Mouse (Mus musculus) hindbrain, embryonic 13.5 days (tissue): ENCODE results near the gene Cenpu. TPM values are rescaled to one million over a fixed set of nuclear protein-coding genes. Genes with fewer than 3 reads are reported as not detected.

Experiments
- ATAC-seq: fragments of 200-750 bp; cut with Nextera tagmentation; 2 replicates; pipeline ENCODE4 v1.8.0; 2017; ENCODE audit warnings: moderate TSS enrichment; ENCODE audit not compliant: low FRiP score
- H3K27ac ChIP-seq: fragments of 300-500 bp; sonication (generic); 2 replicates; pipeline ENCODE4 v1.5.1; 2015; ENCODE audit warnings: inconsistent platforms, mild to moderate bottlenecking, moderate library complexity
- H3K27me3 ChIP-seq: fragments of 300-500 bp; sonication (generic); 2 replicates; pipeline ENCODE4 v1.6.1; 2015; ENCODE audit warnings: mild to moderate bottlenecking, inconsistent platforms
- H3K36me3 ChIP-seq: fragments of 300-500 bp; sonication (generic); 2 replicates; pipeline ENCODE4 v1.6.1; 2015; ENCODE audit warnings: mild to moderate bottlenecking, inconsistent platforms
- H3K4me1 ChIP-seq: fragments of 300-500 bp; sonication (generic); replicated peaks from 2 replicates; pipeline ENCODE4 v1.6.1; 2015; ENCODE audit warnings: inconsistent platforms
- H3K4me2 ChIP-seq: fragments of 300-500 bp; sonication (generic); 2 replicates; pipeline ENCODE4 v1.6.1; 2015; ENCODE audit warnings: inconsistent platforms, mild to moderate bottlenecking, moderate library complexity
- H3K4me3 ChIP-seq: fragments of 300-500 bp; sonication (generic); 2 replicates; pipeline ENCODE4 v1.5.1; 2015; ENCODE audit warnings: mild to moderate bottlenecking, inconsistent platforms
- H3K9ac ChIP-seq: fragments of 300-500 bp; sonication (generic); 2 replicates; pipeline ENCODE4 v1.6.1; 2015; ENCODE audit warnings: mild to moderate bottlenecking, inconsistent platforms
- H3K9me3 ChIP-seq: fragments of 300-500 bp; sonication (generic); 2 replicates; pipeline ENCODE4 v1.6.1; 2016; ENCODE audit warnings: inconsistent platforms
- WGBS: fragments of 180-500 bp; shearing (Covaris S2); methylation state at CpG from one replicate; pipeline ENCODE4 v1.1.7; 2015; 5-methylcytosine and 5-hydroxymethylcytosine counted together
- polyA plus RNA-seq: library from polyadenylated mRNA; unstranded; fragments of >200 nt; fragmentation: Nextera tagmentation; extraction: Ambion mirVana; gene quantifications from 2 replicates; pipeline ENCODE4 v1.2.1, GENCODE M21; 2015

Gene Cenpu
- polyA plus RNA-seq, 1 experiment from 2014 or later = 7.2 TPM

DNA sequence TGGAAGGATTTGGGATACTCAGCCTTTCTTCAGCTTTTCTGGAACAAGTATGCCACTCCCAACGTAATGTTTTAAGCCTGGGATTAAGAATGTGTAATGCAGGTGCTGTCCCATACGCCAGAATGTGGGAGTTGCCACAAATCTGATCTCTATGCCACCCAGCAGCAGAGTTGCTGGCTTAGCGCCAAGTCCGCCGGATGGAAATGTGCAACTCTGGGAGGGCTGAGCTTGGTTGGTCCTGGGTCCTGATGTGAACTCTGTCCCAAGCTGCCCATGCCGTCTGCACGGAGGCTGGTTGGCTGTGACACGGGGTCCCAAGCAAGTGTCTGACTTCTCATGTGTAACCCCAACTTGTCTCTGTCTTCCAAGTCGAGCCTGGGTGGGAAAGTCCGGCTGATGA lies 25.0 kb upstream of the Cenpu start:
- H3K4me1 ChIP-seq = 0 out of 2 replicates have a peak, but pooled peaks cover 4% of the 10 kb centered on the region
- no peak overlapping the region for H3K27ac ChIP-seq
- no peaks in the 10 kb centered on the region for H3K9me3 ChIP-seq
- WGBS = 76% methylated on average over 10 of the region's 10 CpGs
- no peaks in the 10 kb centered on the region for H3K27me3 ChIP-seq
- no peak overlapping the region for H3K4me3 ChIP-seq
- peaks cover 18% of the 10 kb centered on the region for H3K36me3 ChIP-seq
- no peak for ATAC-seq
- H3K4me2 ChIP-seq = no peak overlapping the region
- H3K9ac ChIP-seq = no peak overlapping the region

DNA sequence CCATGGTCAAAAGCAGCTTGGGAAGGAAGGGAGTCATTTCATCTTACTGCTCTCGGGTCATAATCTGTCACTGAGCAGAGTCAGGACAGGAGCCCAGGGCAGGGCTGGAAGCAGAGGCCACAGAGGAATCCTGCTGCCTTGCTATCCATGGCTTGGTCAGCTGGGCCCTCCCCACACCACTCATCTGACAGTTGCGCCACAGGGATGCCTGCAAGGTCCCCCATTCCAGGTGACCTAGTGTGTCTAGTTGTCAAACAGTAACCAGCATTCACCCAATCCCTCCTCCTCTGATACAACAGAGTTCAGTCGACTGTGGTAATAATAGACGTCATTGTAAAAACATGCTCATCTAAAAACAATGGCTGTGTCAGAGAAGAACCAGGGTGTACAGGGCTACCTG lies 22.3 kb upstream of the Cenpu start:
- Histone ChIP-seq H3K9ac (no peak overlapping the region), H3K9me3 (no peaks in the 10 kb centered on the region), H3K4me3 (no peak overlapping the region), H3K27ac (no peak overlapping the region), H3K4me1 (0 out of 2 replicates have a peak, but pooled peaks cover 4% of the 10 kb centered on the region), H3K36me3 (peaks cover 19% of the 10 kb centered on the region), H3K27me3 (no peaks in the 10 kb centered on the region), H3K4me2 (no peak overlapping the region)
- no peak for ATAC-seq
- WGBS = 81% methylated on average over 4 of the region's 4 CpGs

DNA sequence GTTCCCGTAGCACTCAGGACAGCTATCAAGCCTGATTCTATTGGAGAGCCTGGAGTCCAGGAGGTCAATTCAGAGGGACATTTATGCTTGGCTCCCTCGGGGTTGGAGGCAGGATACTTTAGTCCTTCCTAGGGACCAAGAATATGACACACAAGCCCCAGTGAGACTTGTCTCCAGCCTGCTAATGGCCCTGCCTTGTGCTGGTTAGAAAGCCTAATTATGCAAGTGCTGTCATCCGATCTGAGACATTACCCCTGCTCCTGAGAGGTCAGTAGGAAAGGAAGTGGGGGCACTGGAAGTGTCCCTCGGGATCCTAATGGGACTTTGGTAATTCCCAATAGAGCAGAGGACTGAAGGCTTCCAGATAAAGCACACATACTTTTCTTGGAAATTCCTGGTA lies 21.3 kb upstream of the Cenpu start:
- Histone ChIP-seq H3K27me3 (no peaks in the 10 kb centered on the region), H3K4me3 (no peak overlapping the region), H3K9me3 (no peaks in the 10 kb centered on the region), H3K36me3 (peaks cover 27% of the 10 kb centered on the region), H3K4me2 (no peak overlapping the region), H3K4me1 (0 out of 2 replicates have a peak, but pooled peaks cover 4% of the 10 kb centered on the region), H3K9ac (no peak overlapping the region), H3K27ac (no peak overlapping the region)
- ATAC-seq = no peak
- whole genome bisulfite sequencing = 52% methylated on average over 4 of the region's 4 CpGs

DNA sequence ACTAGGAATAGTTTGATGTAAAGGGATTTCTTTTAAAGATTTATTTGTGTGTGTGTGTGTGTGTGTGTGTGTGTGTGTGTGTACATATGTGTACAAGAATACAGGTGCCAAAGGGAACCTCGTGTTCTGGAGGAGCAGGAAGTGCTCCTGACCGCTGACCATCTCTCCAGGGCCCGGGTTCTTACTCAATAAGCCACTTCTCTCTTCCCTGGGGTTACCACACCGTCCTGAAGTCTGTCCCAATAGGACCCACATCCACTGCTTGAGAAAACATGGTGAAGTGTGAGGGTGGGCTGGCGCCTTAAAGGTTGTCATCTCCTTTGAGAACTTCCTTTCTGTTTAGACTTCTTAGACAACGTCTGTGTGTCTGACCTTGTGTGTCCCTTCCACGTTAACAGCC lies 17.9 kb upstream of the Cenpu start:
- Histone ChIP-seq H3K4me1 (no peaks in the 10 kb centered on the region), H3K4me3 (no peak overlapping the region), H3K9me3 (no peaks in the 10 kb centered on the region), H3K4me2 (no peak overlapping the region), H3K27ac (no peak overlapping the region), H3K9ac (no peak overlapping the region), H3K36me3 (peaks cover 30% of the 10 kb centered on the region), H3K27me3 (no peaks in the 10 kb centered on the region)
- no peak for ATAC-seq
- 87% methylated on average over 7 of the region's 7 CpGs for WGBS

DNA sequence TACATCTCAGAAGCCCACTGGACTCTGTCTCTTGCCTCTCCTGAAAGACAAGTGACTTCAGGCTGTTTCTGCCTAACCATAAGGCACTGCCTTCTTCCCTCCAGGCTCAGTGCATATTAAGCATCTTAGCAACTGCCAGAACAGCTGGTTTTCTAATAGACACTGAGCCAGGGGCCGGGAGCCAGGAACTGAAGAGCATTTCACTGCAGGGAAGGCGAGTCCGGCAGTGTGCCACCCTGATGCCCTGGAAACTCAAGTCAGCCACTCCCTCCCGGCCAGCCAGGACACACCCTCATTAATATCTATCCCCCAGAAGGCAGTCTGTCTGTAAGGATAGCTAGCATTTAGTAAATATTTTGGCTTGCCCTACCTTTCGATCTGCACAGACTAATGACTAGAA lies 12.1 kb upstream of the Cenpu start:
- H3K36me3 ChIP-seq = peaks cover 11% of the 10 kb centered on the region
- no peak overlapping the region for H3K27ac ChIP-seq
- no peaks in the 10 kb centered on the region for H3K9me3 ChIP-seq
- no peaks in the 10 kb centered on the region for H3K27me3 ChIP-seq
- WGBS = 61% methylated on average over 5 of the region's 5 CpGs
- peak; percentile 65; the same call in 1 of the 2 replicates for ATAC-seq
- no peak overlapping the region for H3K4me3 ChIP-seq
- no peak overlapping the region for H3K4me2 ChIP-seq
- H3K9ac ChIP-seq = no peak overlapping the region
- 0 out of 2 replicates have a peak, but pooled peaks cover 4% of the 10 kb centered on the region for H3K4me1 ChIP-seq

DNA sequence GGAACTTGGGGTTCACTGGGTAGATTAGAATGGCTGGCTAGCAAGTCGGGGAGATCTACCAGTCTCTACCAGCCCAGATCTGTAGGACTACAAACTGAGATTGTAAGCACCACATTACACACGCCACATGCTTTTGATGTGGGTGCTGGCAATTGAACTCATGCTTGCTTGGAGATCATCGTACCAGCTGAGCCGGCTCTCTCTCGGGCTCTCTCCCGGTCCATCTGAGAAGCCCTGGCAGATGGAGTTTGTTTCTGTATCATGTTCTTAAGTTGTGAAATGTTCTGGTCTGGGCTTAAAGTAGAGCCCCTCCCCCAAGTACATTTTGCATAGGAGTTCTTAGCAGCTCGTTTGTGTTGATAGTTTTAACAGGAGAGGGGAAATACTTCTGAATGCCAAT lies 8.6 kb upstream of the Cenpu start:
- no peak overlapping the region for H3K27ac ChIP-seq
- ATAC-seq = no peak
- 76% methylated on average over 7 of the region's 7 CpGs for WGBS

DNA sequence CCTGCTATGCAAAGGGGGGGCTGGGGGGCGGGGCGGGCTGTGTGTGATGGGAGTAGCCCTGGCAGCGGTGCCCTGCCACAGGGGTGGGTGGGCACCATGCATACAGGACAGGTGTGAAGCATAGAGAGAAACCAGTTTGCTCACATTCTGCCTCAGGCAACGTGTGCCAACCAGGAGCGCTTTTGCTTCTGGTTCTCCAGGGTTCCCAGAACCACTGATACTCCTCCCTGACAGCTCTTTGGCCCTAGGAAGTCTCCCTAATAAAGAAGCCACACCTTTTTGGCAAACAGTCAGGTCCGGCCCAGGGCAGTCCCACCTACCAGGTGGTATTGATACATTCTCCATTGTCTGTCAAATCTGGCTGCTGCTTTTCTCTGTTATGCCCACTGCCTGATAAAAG lies 8.2 kb upstream of the Cenpu start:
- no peaks in the 10 kb centered on the region for H3K27me3 ChIP-seq
- no peaks in the 10 kb centered on the region for H3K9me3 ChIP-seq
- no peak for ATAC-seq
- H3K4me3 ChIP-seq = no peak overlapping the region
- WGBS = 70% methylated on average over 6 of the region's 6 CpGs
- H3K36me3 ChIP-seq = no peaks in the 10 kb centered on the region
- no peak overlapping the region for H3K4me2 ChIP-seq
- H3K9ac ChIP-seq = no peak overlapping the region
- no peak overlapping the region for H3K27ac ChIP-seq
- H3K4me1 ChIP-seq = 0 out of 2 replicates have a peak, but pooled peaks cover 4% of the 10 kb centered on the region

More for the DNA sequence above, 8.6 kb upstream of the Cenpu start:
- Histone ChIP-seq H3K27me3 (no peaks in the 10 kb centered on the region), H3K4me3 (no peak overlapping the region), H3K4me2 (no peak overlapping the region), H3K4me1 (0 out of 2 replicates have a peak, but pooled peaks cover 4% of the 10 kb centered on the region), H3K36me3 (no peaks in the 10 kb centered on the region), H3K9me3 (no peaks in the 10 kb centered on the region), H3K9ac (no peak overlapping the region)

DNA sequence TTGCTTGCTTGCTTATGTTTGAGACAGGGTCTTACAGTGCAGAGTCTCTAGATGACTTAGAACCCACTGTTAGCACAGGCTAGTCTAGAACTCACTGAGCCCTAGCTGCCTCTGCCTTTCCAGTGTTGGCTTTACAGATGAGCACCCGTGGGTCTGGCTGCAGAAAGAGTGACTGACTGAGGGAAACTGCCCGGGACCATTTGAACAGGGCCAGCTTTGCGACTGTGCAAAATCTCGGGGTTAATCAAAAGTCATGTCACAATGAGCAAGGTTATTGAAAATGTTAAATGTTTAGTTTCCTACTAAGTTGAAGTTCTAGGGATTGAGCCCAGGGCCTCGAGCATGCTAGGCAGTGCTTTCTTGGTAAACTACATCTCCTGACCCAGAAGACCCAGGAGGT lies 6.0 kb upstream of the Cenpu start:
- ATAC-seq = no peak
- H3K4me2 ChIP-seq = no peak overlapping the region
- H3K27ac ChIP-seq = no peak overlapping the region
- no peaks in the 10 kb centered on the region for H3K9me3 ChIP-seq
- WGBS = 91% methylated on average over 5 of the region's 5 CpGs
- H3K9ac ChIP-seq = no peak overlapping the region
- no peaks in the 10 kb centered on the region for H3K36me3 ChIP-seq
- H3K4me1 ChIP-seq = no peaks in the 10 kb centered on the region; the same call in 1 of the 2 replicates
- H3K4me3 ChIP-seq = no peak overlapping the region
- H3K27me3 ChIP-seq = no peaks in the 10 kb centered on the region

DNA sequence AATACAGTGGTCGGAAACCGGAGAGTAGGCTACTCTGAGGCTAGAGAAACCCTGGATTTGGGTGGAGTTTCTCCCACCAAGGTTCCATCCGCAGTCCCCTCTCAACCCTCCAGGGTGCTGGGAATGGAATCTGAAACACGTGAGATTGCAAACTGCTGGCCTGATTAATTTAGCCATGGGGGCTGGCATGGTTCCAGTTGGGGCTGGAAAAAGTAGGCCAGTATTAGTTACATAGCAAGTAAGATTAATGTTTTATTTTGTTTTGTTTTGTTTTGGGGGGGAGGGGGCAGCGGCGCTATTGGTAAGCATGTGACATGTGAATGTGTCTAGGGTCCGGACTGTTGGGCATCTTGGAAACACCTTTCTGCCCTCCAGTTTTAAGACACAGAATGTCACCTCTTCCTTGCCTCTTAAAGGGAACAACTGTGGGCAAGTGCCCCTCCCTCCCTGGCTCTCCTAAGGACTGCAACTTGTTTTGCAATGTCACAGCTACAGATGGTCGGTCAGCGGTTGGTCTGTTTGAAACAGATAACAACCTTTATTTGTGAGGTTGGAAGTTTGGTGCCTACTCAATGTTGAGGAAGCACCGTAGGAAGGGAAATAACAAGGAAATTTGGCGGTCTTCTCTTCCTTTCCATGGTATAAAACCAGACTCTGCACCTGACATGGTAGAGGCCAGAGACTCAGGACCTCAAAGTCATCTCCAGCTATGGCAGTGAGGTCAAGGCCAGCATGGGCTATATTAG lies 5.2 kb upstream of the Cenpu start:
- H3K27ac ChIP-seq = no peak overlapping the region
- no peak overlapping the region for H3K4me2 ChIP-seq
- WGBS = 80% methylated on average over 11 of the region's 11 CpGs
- H3K4me3 ChIP-seq = no peak overlapping the region
- no peaks in the 10 kb centered on the region for H3K9me3 ChIP-seq
- no peaks in the 10 kb centered on the region for H3K27me3 ChIP-seq
- no peaks in the 10 kb centered on the region for H3K36me3 ChIP-seq
- ATAC-seq = no peak
- H3K9ac ChIP-seq = no peak overlapping the region
- H3K4me1 ChIP-seq = peaks cover 3% of the 10 kb centered on the region; the same call in 1 of the 2 replicates

DNA sequence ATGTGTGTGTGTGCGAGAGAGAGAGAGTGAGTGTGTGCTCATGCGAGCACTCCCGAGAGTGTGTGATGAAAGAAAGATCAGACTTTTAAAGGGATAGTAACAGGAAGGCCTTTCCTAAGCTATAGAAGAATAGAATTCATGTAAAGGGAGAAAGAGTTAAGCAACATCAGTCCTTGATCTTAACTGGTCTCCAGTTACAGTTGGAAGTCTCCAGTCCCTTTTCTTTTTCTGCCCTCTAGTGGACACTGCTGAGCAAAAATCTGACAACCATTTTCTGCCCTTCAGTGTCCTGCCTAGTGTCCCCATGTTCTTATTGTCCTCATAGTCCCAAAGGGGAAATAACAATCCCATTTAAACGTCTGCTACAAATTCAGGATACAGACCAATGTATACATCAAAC lies 4.6 kb upstream of the Cenpu start:
- Histone ChIP-seq H3K9ac (no peak overlapping the region), H3K27ac (no peak overlapping the region), H3K4me2 (no peak overlapping the region), H3K4me3 (no peak overlapping the region), H3K9me3 (no peaks in the 10 kb centered on the region), H3K27me3 (no peaks in the 10 kb centered on the region), H3K4me1 (peaks cover 4% of the 10 kb centered on the region), H3K36me3 (no peaks in the 10 kb centered on the region)
- no peak for ATAC-seq
- 57% methylated on average over 4 of the region's 4 CpGs for WGBS

DNA sequence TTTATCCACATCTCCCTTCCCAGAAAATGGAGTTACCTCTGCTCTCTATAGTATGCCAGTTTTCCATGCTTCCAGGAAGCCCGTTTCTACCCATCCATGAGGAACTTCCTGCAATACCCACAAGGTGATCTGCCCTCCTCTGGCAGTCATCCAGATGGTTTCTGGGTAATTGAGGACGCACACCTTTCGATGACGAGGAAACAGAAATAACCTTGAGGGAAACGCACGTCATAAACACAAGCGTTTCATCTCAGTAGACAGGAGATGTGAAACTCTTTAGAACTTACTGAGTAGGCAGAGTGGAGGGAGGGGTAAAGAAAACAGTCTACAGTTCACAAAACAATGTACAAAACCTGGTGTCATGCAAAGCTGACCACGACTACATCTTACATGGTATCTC lies 1.8 kb upstream of the Cenpu start:
- H3K4me1 ChIP-seq = peaks cover 12% of the 10 kb centered on the region
- H3K9ac ChIP-seq = no peak overlapping the region
- H3K4me3 ChIP-seq = no peak overlapping the region
- H3K4me2 ChIP-seq = no peak overlapping the region
- no peaks in the 10 kb centered on the region for H3K36me3 ChIP-seq
- ATAC-seq = no peak
- H3K9me3 ChIP-seq = no peaks in the 10 kb centered on the region
- no peaks in the 10 kb centered on the region for H3K27me3 ChIP-seq
- WGBS = 88% methylated on average over 8 of the region's 8 CpGs
- H3K27ac ChIP-seq = no peak overlapping the region

DNA sequence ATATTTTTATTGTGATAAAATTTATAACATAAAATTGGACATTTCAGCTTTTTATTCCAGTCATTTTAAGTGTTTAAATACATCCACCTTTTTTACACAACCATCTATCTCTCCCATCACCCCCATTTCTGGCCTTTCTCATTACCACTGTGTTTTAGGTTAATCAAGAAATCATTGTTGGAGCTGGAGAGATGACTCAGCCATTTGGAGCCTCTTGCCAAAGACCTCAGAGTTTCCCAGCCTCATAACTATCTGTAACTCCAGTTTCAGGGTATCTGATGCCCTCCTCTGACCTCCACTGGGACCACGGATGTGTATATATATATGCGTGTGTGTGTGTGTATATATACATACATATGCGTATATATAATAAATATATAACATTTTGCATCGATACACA lies 799 bp upstream of the Cenpu start:
- Histone ChIP-seq H3K27ac (no peak overlapping the region), H3K4me2 (peak overlapping the region; percentile 77), H3K27me3 (no peaks in the 10 kb centered on the region), H3K9me3 (no peaks in the 10 kb centered on the region), H3K4me3 (peak overlapping the region; percentile 68), H3K36me3 (no peaks in the 10 kb centered on the region; the same call in 1 of the 2 replicates), H3K4me1 (peaks cover 12% of the 10 kb centered on the region), H3K9ac (no peak overlapping the region)
- ATAC-seq = no peak
- 49% methylated on average over 4 of the region's 4 CpGs for WGBS

DNA sequence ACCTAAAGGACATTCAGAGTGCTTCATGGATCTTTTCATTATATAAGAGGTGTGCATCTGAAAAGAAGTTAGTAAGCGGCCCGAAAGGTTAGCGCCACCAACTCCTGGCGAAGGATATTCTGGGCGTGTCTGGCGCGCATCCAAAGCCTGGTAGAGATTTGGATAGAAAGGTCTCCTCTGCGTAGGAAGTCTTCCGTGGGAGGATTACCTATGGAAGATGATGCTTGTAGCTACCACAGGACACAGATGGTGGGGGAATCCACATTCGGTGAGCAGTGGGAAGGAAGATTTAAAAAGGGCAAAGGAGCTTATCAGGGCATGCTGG lies 575 bp downstream of the Cenpu start:
- ATAC-seq = no peak
- Histone ChIP-seq H3K4me1 (peaks cover 12% of the 10 kb centered on the region), H3K36me3 (no peaks in the 10 kb centered on the region; the same call in none of the 2 replicates), H3K9me3 (no peaks in the 10 kb centered on the region), H3K27me3 (no peaks in the 10 kb centered on the region), H3K4me3 (peak overlapping the region; percentile 68), H3K27ac (no peak overlapping the region), H3K4me2 (peak overlapping the region; percentile 77), H3K9ac (peak overlapping the region; percentile 70)
- WGBS = 1% methylated on average over 10 of the region's 10 CpGs
